Mouse (Mus musculus) spleen, adult 18-20 months (tissue): ENCODE data around the gene Tmem132d.
"Not testable (repeated sequence)": the region's sequence is repeated elsewhere in the genome, so short reads cannot be mapped to it uniquely, and the experiment has no call there.

ENCODE experiments used
- DNase-seq, 2 experiments: peaks; one replicate each; pipeline ENCODE4 v3.0.0; 2022; ENCODE audit warnings: mixed read lengths in 2 of 2

The Tmem132d gene

GRCm38 (mm10) chr5:127755594-127755993 lies 677.3 kb downstream of the Tmem132d start:
- no peak for DNase-seq

- no peak for DNase-seq
Observed at GRCm38 (mm10) chr5:127751262-127751975, 681.5 kb downstream of the Tmem132d start.

GRCm38 (mm10) chr5:127749540-127749939 lies 683.3 kb downstream of the Tmem132d start:
- not testable (repeated sequence) for DNase-seq

- DNase-seq: no peak
Observed at GRCm38 (mm10) chr5:127741331-127741730, 691.5 kb downstream of the Tmem132d start.
